Mouse (Mus musculus): Measurements from ENCODE around the gene Ppfibp1.

DNA sequence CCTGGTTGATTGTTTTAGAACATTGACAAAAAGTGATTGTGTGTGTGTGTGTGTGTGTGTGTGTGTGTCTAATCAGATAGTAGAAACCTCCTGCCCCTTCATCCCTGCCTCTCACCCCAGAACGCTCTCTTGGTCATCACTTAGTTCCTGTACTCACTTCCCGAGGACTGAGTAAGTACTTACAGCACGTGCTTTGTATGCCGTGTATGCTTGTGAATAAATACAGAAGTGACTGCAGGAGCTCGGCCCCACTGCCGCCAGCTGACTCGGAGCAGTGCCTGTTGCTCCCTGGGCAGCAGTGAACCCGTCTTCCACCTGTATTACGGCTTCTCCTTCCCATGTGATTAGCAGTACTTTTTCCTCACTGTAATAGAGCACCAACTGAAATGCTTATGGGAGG, 164.2 kb downstream of the Ppfibp1 start:
- TF ChIP-seq POLR2A (IDR thresholded peaks at IDR 0.05; ENCODE audit: borderline replicate concordance, control insufficient read depth, low read depth, low read length) (no peak), CTCF (IDR thresholded peaks at IDR 0.05; ENCODE audit: control insufficient read depth, insufficient read depth, low read length) (no peak)
